Mouse (Mus musculus) right cerebral cortex, postnatal 4 days (tissue): ENCODE data around the gene Dpf1.
A peak's percentile ranks its signal among the peaks of the same experiment; 100 is the strongest.

Source experiments
- DNase-seq: peaks from one replicate; pipeline ENCODE4 v3.0.0-alpha.2; 2022

Dpf1 gene

DNA sequence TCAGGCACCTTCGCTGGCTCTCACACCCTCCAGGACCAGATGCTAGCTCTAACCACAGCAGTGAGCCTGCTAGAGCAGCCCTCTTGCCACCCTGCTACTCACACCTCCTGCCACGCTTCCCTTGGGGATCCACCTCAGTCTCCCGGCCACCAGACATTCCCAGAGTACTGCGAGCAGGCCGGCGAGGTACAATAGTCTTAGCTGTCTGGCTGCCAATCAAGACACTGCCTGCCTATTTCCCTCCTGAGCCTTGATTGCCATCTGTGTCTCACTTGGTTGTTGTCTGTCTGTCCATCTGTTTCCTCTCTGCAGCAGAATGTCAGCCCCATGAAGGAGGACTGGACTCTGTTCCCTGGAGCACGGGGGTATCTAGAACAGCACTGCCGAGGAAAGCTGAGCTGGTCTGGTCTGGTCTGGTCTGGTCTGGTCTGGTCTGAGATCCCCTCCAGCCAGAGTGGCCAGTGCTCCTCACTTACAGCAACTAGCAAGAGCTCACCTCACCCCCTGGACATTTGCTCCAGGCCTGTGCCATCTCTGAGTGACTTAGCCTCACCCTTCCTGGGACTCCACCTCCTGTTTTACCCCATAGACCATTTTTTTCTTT lies 38.8 kb downstream of the Dpf1 start:
- DNase-seq, result no peak

DNA sequence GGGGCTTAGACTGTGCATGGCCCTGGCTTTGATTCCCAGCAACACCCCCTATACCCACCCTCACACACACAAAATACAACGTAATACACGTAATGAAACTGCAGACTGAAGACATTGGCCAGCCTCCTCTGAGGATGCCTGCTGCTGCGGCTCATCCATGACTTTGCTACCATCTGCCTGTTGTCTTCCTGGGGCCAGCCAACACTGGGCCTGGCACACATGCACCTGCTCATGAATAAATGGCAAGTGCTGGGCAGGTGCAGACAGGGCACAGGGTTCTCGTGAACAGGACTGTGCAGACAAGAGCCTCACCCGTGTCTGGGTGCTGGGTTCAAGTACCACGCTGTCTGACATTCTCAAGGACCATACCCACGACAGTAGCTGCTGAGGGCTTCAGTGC lies 40.0 kb downstream of the Dpf1 start:
- DNase-seq, result no peak

DNA sequence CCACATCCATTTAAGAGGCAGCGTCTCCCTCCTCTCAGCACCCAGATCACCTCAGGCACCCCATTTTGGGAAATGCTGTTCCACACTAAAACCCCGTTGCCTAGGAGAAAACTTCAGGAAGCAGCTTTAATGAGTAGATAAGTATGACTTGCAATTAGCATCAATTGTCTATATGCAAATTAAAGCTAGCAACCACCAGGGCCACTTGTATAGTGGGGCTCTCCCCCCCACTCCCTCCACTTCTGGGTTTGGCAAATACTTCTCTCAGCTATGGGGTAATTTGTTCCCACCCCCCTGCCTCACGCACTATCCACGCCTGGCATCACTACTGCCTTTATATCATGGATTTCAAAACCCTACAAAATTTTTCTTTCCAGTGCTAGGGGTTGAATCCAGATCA lies 41.8 kb downstream of the Dpf1 start:
- DNase-seq, result no peak

DNA sequence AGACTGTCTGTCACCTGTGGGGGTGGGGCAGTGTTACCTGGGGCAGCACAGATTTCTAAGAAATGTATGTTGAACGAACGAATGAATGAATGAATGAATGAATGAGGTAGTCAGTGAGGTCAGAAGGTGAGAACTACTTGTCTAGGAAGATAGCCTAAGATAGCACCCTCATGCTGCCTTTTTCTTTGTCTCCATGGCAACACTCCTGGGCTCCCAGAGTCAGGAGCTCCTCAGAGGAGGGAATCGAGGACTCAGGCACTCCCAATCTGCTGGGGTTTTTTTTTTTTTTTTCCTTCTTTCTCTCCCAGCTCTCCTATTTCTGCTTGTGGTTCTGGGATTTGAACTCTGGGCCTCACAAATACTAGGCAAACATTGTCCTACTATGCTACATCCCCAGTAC lies 42.5 kb downstream of the Dpf1 start:
- no peak for DNase-seq

DNA sequence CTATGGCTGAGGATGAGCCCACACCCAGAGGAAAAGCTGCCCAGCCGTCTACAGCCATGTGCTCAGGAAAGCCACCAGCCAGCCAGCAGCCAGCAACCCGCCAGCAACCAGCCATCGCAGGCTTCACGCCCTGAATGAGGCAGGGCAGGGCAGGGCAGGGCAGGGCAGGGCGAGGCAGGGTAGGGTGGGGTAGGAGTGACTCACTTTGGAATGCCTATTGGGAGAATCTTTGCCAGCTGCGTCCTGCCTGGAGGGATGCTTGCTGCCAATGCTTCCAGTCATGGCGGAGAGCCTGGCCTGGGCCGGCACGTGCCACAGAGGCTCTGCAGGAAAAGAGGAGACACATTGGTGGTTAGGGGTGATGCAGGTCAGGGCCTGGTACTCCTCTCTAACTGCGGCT lies 46.7 kb downstream of the Dpf1 start:
- DNase-seq, result no peak

DNA sequence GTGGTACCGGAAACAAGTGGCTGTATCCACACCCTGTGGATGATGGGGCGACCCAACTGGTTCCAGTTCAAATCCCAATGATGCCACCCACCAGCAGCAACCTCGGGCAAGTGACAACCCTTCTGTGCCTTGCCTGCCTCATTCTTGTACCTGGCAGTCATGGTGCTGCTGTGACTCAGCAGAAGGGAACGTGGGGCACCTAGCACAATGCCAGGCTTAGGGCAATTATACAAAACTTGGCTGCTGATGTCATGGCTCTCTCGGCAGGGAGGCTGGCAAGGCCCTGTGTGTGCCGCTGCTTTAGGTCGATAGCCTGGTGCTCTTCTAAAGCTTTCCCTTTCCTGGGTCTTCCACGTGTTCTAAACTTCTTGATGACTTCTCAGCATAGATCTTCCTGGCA lies 48.5 kb downstream of the Dpf1 start:
- DNase-seq, result no peak

DNA sequence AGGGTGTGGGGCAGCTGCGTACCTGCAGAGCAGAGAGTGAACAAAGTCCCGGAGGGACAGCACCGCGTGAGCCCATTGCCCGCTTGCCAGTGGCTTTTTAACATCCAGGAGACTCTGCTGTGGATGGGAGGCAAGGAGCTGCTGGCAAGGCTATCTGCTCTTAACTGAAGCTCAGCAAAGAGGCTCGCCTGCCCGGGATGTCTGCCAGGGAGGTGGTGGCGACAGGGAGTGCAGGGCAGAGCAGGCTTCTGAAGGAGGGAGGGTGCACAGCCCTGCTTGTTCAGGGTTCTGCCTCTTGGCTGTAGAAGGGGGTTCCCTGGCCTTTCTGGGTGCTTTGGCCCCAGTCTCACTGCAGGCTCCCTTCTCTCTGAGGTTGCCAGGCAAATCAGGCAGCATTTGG lies 50.4 kb downstream of the Dpf1 start:
- peak; percentile 73 for DNase-seq

DNA sequence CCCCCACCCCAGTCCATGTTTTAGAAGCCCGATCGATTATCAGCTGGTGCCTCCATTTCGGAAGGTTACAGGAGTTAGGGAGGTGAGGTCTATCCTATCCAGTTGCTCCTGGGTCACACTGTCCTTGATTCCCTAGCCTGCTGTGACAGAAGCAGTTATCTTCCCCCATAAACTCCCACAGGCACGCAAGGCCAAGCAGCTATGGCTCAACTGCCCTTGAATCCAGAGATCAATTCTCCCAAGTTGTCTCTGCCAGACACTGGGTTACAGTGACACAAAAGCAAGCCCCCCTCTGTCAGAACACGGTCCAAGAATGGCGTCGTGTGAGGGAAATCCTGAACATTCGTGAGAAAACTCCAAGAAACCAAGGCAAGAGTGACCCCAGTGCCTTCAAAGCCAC lies 51.7 kb downstream of the Dpf1 start:
- DNase-seq, result no peak

DNA sequence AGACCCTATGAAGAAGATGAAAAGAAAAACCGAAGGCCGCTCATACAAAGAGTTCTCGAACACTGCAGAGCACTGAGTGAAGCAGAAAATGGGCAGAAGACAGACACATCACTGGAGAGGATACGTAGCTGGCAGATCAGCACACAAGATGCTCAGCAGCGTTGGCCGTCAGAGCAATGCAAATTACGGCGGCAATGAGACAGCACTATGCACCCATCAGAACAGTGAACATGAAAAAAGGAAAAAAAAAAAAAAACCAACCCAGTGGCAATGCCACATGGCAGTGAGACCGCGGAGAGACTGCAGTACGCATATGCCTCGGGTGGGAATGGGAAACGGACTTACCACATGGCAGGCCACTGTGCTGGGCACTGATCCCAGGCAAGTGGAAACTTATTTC lies 57.7 kb downstream of the Dpf1 start:
- DNase-seq, result peak; percentile 47

DNA sequence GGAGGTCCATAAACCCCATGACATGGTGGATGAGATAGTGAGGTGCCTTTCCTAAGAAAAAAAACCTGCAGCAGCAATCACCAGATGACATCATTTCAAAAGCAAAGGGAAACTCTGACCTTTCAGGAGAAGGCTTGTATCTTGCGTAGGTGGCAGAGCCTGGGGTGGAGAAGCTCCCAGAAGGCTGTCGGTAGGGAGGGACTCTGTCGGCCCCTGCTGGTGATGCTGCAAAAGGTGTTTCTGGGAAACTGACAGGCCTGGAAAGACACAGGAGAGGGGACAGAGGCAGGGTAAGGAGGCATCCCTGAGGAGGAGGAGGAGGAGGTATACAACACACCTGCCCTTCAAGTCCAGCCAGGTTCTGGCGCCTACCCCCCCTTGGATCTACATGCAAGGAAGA lies 60.3 kb downstream of the Dpf1 start:
- peak; percentile 63 for DNase-seq

DNA sequence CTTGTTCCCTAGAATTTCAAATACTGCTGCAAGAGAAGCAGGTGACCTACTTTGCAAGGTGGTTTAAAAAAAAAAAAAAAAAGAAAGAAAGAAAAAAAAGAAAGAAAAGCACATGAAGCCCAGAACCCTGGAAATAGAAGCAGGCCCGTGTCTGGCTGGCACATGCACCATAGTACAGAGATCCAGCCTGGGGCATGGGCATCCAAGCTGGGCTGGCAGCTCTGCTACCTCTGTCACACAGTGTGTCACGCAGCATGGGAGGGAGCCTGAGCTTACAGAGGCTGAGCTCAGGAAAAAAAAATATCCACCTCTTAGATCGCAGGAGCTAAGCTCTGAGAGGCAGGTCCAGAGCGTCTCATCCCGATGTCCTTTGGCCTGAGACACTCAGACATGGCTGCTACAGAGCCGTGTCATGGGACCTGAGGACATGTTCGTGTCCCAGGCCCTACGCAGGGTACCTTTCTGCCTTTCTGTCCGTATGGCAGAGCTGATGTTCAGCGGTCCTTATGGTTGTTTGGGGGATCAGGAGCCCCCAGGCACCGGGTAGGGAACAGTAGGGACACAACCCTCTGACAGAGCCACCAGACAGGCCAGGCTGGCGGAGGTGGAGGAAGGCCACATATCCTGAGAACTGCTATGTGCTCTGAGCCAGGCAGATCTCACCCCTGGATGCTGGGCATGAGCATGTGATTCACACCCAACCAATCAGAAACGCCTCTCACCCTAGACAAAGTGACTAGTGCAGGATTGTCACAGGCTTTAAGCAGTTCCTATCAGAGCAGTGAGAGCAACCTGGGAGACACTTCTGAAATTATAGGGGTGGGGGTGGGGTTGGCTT lies 63.6 kb downstream of the Dpf1 start:
- DNase-seq, result no peak
